Mouse (Mus musculus) lung, adult 2 months (tissue): ENCODE measurements around the gene Ivd.

Source experiments
- CTCF ChIP-seq: fragments of 200-500 bp; IDR thresholded peaks from 2 replicates; pipeline ENCODE4 v1.5.1; 2011; ENCODE audit warnings: mild to moderate bottlenecking, low read length, control low read depth; ENCODE audit not compliant: insufficient read depth
- POLR2A ChIP-seq: fragments of 200-500 bp; IDR thresholded peaks from 2 replicates; pipeline ENCODE4 v1.6.1; 2011; ENCODE audit warnings: low read depth, mild to moderate bottlenecking, control low read depth, low read length, borderline replicate concordance; ENCODE audit errors: extremely low read depth

DNA sequence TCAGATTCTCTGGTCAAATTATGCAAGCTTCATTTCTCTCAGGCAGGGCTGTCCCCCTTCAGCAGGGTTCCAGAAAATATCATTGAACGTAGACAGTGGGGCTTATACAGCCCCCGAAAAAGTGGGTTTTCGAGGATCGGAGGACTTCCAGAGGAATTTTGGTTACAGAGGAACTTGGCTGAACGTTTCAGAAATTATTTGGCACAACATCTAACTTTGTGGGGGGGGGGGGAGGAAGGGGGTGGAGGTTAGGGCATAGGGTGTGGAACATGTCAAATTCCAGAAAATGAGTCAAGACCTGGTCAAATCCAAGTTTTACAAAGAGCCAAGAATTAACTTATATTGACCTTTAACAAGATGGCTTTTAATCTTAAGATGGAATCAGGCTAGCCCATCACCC, 32.7 kb upstream of the Ivd start:
- TF ChIP-seq CTCF = no peak
- TF ChIP-seq POLR2A = no peak
